Mouse (Mus musculus): Measurements from ENCODE around the gene Trim2. TPM values are rescaled to one million over a fixed set of nuclear protein-coding genes. Genes with fewer than 3 reads are reported as not detected.

Gene Trim2
- polyA plus RNA-seq, 1 experiment from 2014 or later, result 25.5 TPM

- Histone ChIP-seq H3K4me1 (ENCODE audit: insufficient read depth, low read length) (peaks cover 21% of the 10 kb centered on the region), H3K9me3 (ENCODE audit: low read length) (no peaks in the 10 kb centered on the region), H3K4me3 (ENCODE audit: low read length) (no peak overlapping the region), H3K27ac (ENCODE audit: low read length) (peak overlapping the region; percentile 29; the same call in 1 of the 2 replicates), H3K4me2 (replicated peaks; ENCODE audit: low read depth, low read length) (no peak overlapping the region), H3K36me3 (ENCODE audit: insufficient read depth, low read length) (no peaks in the 10 kb centered on the region), H3K9ac (replicated peaks; ENCODE audit: low read length) (no peak overlapping the region), H3K27me3 (ENCODE audit: insufficient read depth, low read length) (no peaks in the 10 kb centered on the region)
- WGBS, result 80% methylated on average over 3 of the region's 3 CpGs
- no peak for ATAC-seq (ENCODE audit: low FRiP score, low TSS enrichment)
These were observed 180.0 kb downstream of the Trim2 start for GRCm38 (mm10) chr3:84126721-84127120.

GRCm38 (mm10) chr3:84125704-84126289, 180.9 kb downstream of the Trim2 start:
- Histone ChIP-seq H3K4me1 (ENCODE audit: insufficient read depth, low read length) (peaks cover 21% of the 10 kb centered on the region), H3K9ac (replicated peaks; ENCODE audit: low read length) (no peak overlapping the region), H3K27me3 (ENCODE audit: insufficient read depth, low read length) (no peaks in the 10 kb centered on the region), H3K9me3 (ENCODE audit: low read length) (no peaks in the 10 kb centered on the region), H3K4me2 (replicated peaks; ENCODE audit: low read depth, low read length) (no peak overlapping the region), H3K27ac (ENCODE audit: low read length) (no peak overlapping the region), H3K4me3 (ENCODE audit: low read length) (no peak overlapping the region), H3K36me3 (ENCODE audit: insufficient read depth, low read length) (no peaks in the 10 kb centered on the region)
- 73% methylated on average over 6 of the region's 6 CpGs for WGBS
- no peak for ATAC-seq (ENCODE audit: low FRiP score, low TSS enrichment)

GRCm38 (mm10) chr3:84123461-84123860, 183.2 kb downstream of the Trim2 start:
- H3K9ac ChIP-seq (replicated peaks; ENCODE audit: low read length), result no peak overlapping the region
- H3K27me3 ChIP-seq (ENCODE audit: insufficient read depth, low read length), result no peaks in the 10 kb centered on the region
- H3K4me3 ChIP-seq (ENCODE audit: low read length), result no peak overlapping the region
- H3K4me2 ChIP-seq (replicated peaks; ENCODE audit: low read depth, low read length), result no peak overlapping the region
- no peak for ATAC-seq (ENCODE audit: low FRiP score, low TSS enrichment)
- H3K27ac ChIP-seq (ENCODE audit: low read length), result no peak overlapping the region
- H3K9me3 ChIP-seq (ENCODE audit: low read length), result no peaks in the 10 kb centered on the region
- 60% methylated on average over 3 of the region's 3 CpGs for WGBS
- H3K4me1 ChIP-seq (ENCODE audit: insufficient read depth, low read length), result peaks cover 10% of the 10 kb centered on the region
- H3K36me3 ChIP-seq (ENCODE audit: insufficient read depth, low read length), result no peaks in the 10 kb centered on the region

- 61% methylated on average over 7 of the region's 7 CpGs for WGBS
- Histone ChIP-seq H3K27me3 (ENCODE audit: insufficient read depth, low read length) (no peaks in the 10 kb centered on the region), H3K27ac (ENCODE audit: low read length) (no peak overlapping the region), H3K9ac (replicated peaks; ENCODE audit: low read length) (no peak overlapping the region), H3K9me3 (ENCODE audit: low read length) (no peaks in the 10 kb centered on the region), H3K4me1 (ENCODE audit: insufficient read depth, low read length) (no peaks in the 10 kb centered on the region), H3K4me3 (ENCODE audit: low read length) (no peak overlapping the region), H3K36me3 (ENCODE audit: insufficient read depth, low read length) (no peaks in the 10 kb centered on the region), H3K4me2 (replicated peaks; ENCODE audit: low read depth, low read length) (no peak overlapping the region)
- no peak for ATAC-seq (ENCODE audit: low FRiP score, low TSS enrichment)
These were observed 188.0 kb downstream of the Trim2 start for GRCm38 (mm10) chr3:84118718-84119117.

GRCm38 (mm10) chr3:84118178-84118577, 188.5 kb downstream of the Trim2 start:
- Histone ChIP-seq H3K9ac (replicated peaks; ENCODE audit: low read length) (no peak overlapping the region), H3K4me2 (replicated peaks; ENCODE audit: low read depth, low read length) (no peak overlapping the region), H3K27ac (ENCODE audit: low read length) (no peak overlapping the region), H3K27me3 (ENCODE audit: insufficient read depth, low read length) (no peaks in the 10 kb centered on the region), H3K36me3 (ENCODE audit: insufficient read depth, low read length) (no peaks in the 10 kb centered on the region), H3K4me3 (ENCODE audit: low read length) (no peak overlapping the region), H3K9me3 (ENCODE audit: low read length) (no peaks in the 10 kb centered on the region), H3K4me1 (ENCODE audit: insufficient read depth, low read length) (no peaks in the 10 kb centered on the region)
- 67% methylated on average over 7 of the region's 7 CpGs for WGBS
- no peak for ATAC-seq (ENCODE audit: low FRiP score, low TSS enrichment)

Other genes starting within 250 kb of the Trim2 start
- gene Mnd1, start 151.1 kb downstream of the Trim2 start, polyA plus RNA-seq (2015; fragmentation: Nextera tagmentation; extraction: Ambion mirVana), result 13.3 and 14.3 TPM in 2 replicates
- 0.77 and 0.80 TPM in 2 replicates for gene Gm6525, start 132.8 kb downstream of the Trim2 start, polyA plus RNA-seq (2015; fragmentation: Nextera tagmentation; extraction: Ambion mirVana)
- gene Fhdc1, start 173.6 kb upstream of the Trim2 start, polyA plus RNA-seq (2015; fragmentation: Nextera tagmentation; extraction: Ambion mirVana), result 3.1 and 3.9 TPM in 2 replicates